Mouse (Mus musculus) olfactory bulb, adult 2 months (tissue): ENCODE data around the gene Snn. TPM values are rescaled to one million over a fixed set of nuclear protein-coding genes. Genes with fewer than 3 reads are reported as not detected.

Experiments used
- H3K27ac ChIP-seq: fragments of 200-500 bp; 2 replicates; pipeline ENCODE4 v1.5.1; 2012; ENCODE audit warnings: low read depth, low read length; ENCODE audit not compliant: insufficient read depth
- H3K4me1 ChIP-seq: fragments of 200-500 bp; 2 replicates; pipeline ENCODE4 v1.6.1; 2012; ENCODE audit warnings: low read length; ENCODE audit not compliant: control insufficient read depth, insufficient read depth
- H3K4me3 ChIP-seq: fragments of 200-500 bp; 2 replicates; pipeline ENCODE4 v1.5.1; 2012; ENCODE audit warnings: mild to moderate bottlenecking, low read depth, low read length, moderate library complexity; ENCODE audit not compliant: insufficient read depth
- CTCF ChIP-seq: fragments of 200-500 bp; IDR thresholded peaks from 2 replicates; pipeline ENCODE4 v1.5.1; 2012; ENCODE audit warnings: low read depth, mild to moderate bottlenecking, low read length, moderate library complexity; ENCODE audit not compliant: insufficient read depth
- POLR2A ChIP-seq: fragments of 200-500 bp; IDR thresholded peaks from 2 replicates; pipeline ENCODE4 v1.6.1; 2012; ENCODE audit warnings: mild to moderate bottlenecking, low read depth, low read length, moderate library complexity; ENCODE audit not compliant: insufficient read depth
- whole genome bisulfite sequencing: fragments of 180-500 bp; shearing (Covaris S2); methylation state at CpG from one replicate; pipeline ENCODE4 v1.1.7; 2018; 5-methylcytosine and 5-hydroxymethylcytosine counted together
- polyA plus RNA-seq: library from polyadenylated mRNA; stranded (reverse); fragments of >200 nt; gene quantifications from 2 replicates; pipeline ENCODE4 v1.2.4, GENCODE M21; 2012; ENCODE audit warnings: low replicate concordance; ENCODE audit not compliant: missing spikeins, insufficient read depth, insufficient read length

The Snn gene
- polyA plus RNA-seq, 1 experiment: 106 TPM

- Histone ChIP-seq H3K4me1 (peaks cover 17% of the 10 kb centered on the region), H3K4me3 (peak overlapping the region; percentile 11; the same call in 1 of the 2 replicates), H3K27ac (no peak overlapping the region)
- 23% methylated on average over 15 of the region's 15 CpGs for WGBS
- peak; percentile 87 for TF ChIP-seq CTCF
- TF ChIP-seq POLR2A: no peak
Measured at GRCm38 (mm10) chr16:11035790-11036431, 24.8 kb upstream of the Snn start.

GRCm38 (mm10) chr16:11040603-11041002 is 20.1 kb upstream of the Snn start:
- Histone ChIP-seq H3K27ac (no peak overlapping the region), H3K4me3 (no peak overlapping the region), H3K4me1 (peaks cover 8% of the 10 kb centered on the region)
- no peak for TF ChIP-seq CTCF
- TF ChIP-seq POLR2A: no peak
- 97% methylated on average over 2 of the region's 2 CpGs for WGBS

GRCm38 (mm10) chr16:11043239-11043638 is 17.5 kb upstream of the Snn start:
- Histone ChIP-seq H3K4me3 (no peak overlapping the region), H3K27ac (no peak overlapping the region), H3K4me1 (peaks cover 4% of the 10 kb centered on the region; the same call in 1 of the 2 replicates)
- WGBS: 80% methylated on average over 5 of the region's 5 CpGs
- TF ChIP-seq CTCF: no peak
- TF ChIP-seq POLR2A: no peak

- 83% methylated on average over 7 of the region's 7 CpGs for WGBS
- no peak for TF ChIP-seq POLR2A
- no peak for TF ChIP-seq CTCF
- peaks cover 12% of the 10 kb centered on the region for H3K4me1 ChIP-seq
- no peak overlapping the region for H3K4me3 ChIP-seq
- no peak overlapping the region for H3K27ac ChIP-seq
Measured at GRCm38 (mm10) chr16:11046437-11046836, 14.3 kb upstream of the Snn start.

GRCm38 (mm10) chr16:11047130-11047529 is 13.6 kb upstream of the Snn start:
- WGBS: 90% methylated on average over 7 of the region's 7 CpGs
- peaks cover 12% of the 10 kb centered on the region for H3K4me1 ChIP-seq
- H3K4me3 ChIP-seq: no peak overlapping the region
- no peak overlapping the region for H3K27ac ChIP-seq
- TF ChIP-seq POLR2A: no peak
- TF ChIP-seq CTCF: no peak

GRCm38 (mm10) chr16:11050226-11050625 is 10.5 kb upstream of the Snn start:
- WGBS: 25% methylated on average over 2 of the region's 2 CpGs
- Histone ChIP-seq H3K27ac (peak overlapping the region; percentile 74), H3K4me1 (peaks cover 20% of the 10 kb centered on the region), H3K4me3 (no peak overlapping the region)
- TF ChIP-seq CTCF: no peak
- no peak for TF ChIP-seq POLR2A

- TF ChIP-seq POLR2A (no peak), CTCF (no peak)
- WGBS: 55% methylated on average over 11 of the region's 11 CpGs
- peak overlapping the region; percentile 74 for H3K27ac ChIP-seq
- H3K4me1 ChIP-seq: peaks cover 24% of the 10 kb centered on the region
- H3K4me3 ChIP-seq: no peak overlapping the region
Measured at GRCm38 (mm10) chr16:11051134-11051533, 9.6 kb upstream of the Snn start.

GRCm38 (mm10) chr16:11054409-11054808 is 6.3 kb upstream of the Snn start:
- 0 out of 2 replicates have a peak overlapping the region, but pooled peaks have one; percentile 71 for H3K27ac ChIP-seq
- peaks cover 24% of the 10 kb centered on the region for H3K4me1 ChIP-seq
- no peak overlapping the region for H3K4me3 ChIP-seq
- TF ChIP-seq CTCF: no peak
- WGBS: 72% methylated on average over 6 of the region's 6 CpGs

- TF ChIP-seq CTCF (no peak), POLR2A (no peak)
- peaks cover 24% of the 10 kb centered on the region for H3K4me1 ChIP-seq
- 45% methylated on average over 6 of the region's 6 CpGs for WGBS
- H3K27ac ChIP-seq: peak overlapping the region; percentile 71; the same call in 1 of the 2 replicates
- H3K4me3 ChIP-seq: no peak overlapping the region
Measured at GRCm38 (mm10) chr16:11054871-11055270, 5.9 kb upstream of the Snn start.
